Mouse (Mus musculus) erythroblast, embryonic 14.5 days (primary cell): Measurements from ENCODE around the gene Rpl3l.

Experiments used
- GATA1 ChIP-seq: IDR thresholded peaks from 2 replicates; pipeline ENCODE4 v1.6.1; 2012; ENCODE audit warnings: low read length, inconsistent platforms, mixed read lengths
- TAL1 ChIP-seq: IDR thresholded peaks from 3 replicates; pipeline ENCODE4 v1.6.1; 2012; ENCODE audit warnings: low read length, inconsistent platforms, mixed read lengths

GRCm38 (mm10) chr17:24705821-24706220 lies 21.8 kb upstream of the Rpl3l start:
- TF ChIP-seq GATA1 (no peak), TAL1 (no peak)
